Mouse (Mus musculus): Measurements from ENCODE around the gene Dlg2. TPM values are rescaled to one million over a fixed set of nuclear protein-coding genes. Genes with fewer than 3 reads are reported as not detected.

The Dlg2 gene
- polyA plus RNA-seq, 1 experiment from 2014 or later, result 0.87 TPM

- no peaks in the 10 kb centered on the region for H3K36me3 ChIP-seq (ENCODE audit: insufficient read depth, low read length)
- under 1% methylated on average over 33 of the region's 34 CpGs for WGBS
- peak overlapping the region; percentile 66 for H3K4me2 ChIP-seq (ENCODE audit: low read length)
- peak overlapping the region; percentile 27 for H3K4me3 ChIP-seq (replicated peaks; ENCODE audit: low read depth, low read length)
- DNase-seq (ENCODE audit: low spot score) (peak; percentile 67), ATAC-seq (replicated peaks; ENCODE audit: low FRiP score, low read depth) (peak; percentile 40; the same call in 1 of the 2 replicates)
- no peaks in the 10 kb centered on the region for H3K9me3 ChIP-seq (replicated peaks; ENCODE audit: low read length)
- H3K27ac ChIP-seq, result no peak overlapping the region
- no peak; the same call in 1 of the 2 replicates for TF ChIP-seq CTCF (IDR thresholded peaks at IDR 0.05; ENCODE audit: low read depth)
- H3K9ac ChIP-seq (ENCODE audit: low read depth, low read length), result no peak overlapping the region
- no peaks in the 10 kb centered on the region for H3K27me3 ChIP-seq (ENCODE audit: insufficient read depth, low read length)
- no peaks in the 10 kb centered on the region for H3K4me1 ChIP-seq (replicated peaks; ENCODE audit: insufficient read depth, low read length)
Measured at GRCm38 (mm10) chr7:91262031-91262951, 785.8 kb downstream of the Dlg2 start.

- Histone ChIP-seq H3K27ac (no peak overlapping the region), H3K9ac (ENCODE audit: low read depth, low read length) (no peak overlapping the region), H3K4me2 (ENCODE audit: low read length) (peak overlapping the region; percentile 66; the same call in 1 of the 2 replicates), H3K4me1 (replicated peaks; ENCODE audit: insufficient read depth, low read length) (no peaks in the 10 kb centered on the region), H3K36me3 (ENCODE audit: insufficient read depth, low read length) (no peaks in the 10 kb centered on the region), H3K9me3 (replicated peaks; ENCODE audit: low read length) (no peaks in the 10 kb centered on the region), H3K4me3 (replicated peaks; ENCODE audit: low read depth, low read length) (no peak overlapping the region), H3K27me3 (ENCODE audit: insufficient read depth, low read length) (no peaks in the 10 kb centered on the region)
- DNase-seq (ENCODE audit: low spot score), result no peak
- 5% methylated on average over 9 of the region's 9 CpGs for WGBS
- TF ChIP-seq CTCF (IDR thresholded peaks at IDR 0.05; ENCODE audit: low read depth), result no peak
- no peak for ATAC-seq (replicated peaks; ENCODE audit: low FRiP score, low read depth)
Measured at GRCm38 (mm10) chr7:91262998-91263397, 786.5 kb downstream of the Dlg2 start.

- Histone ChIP-seq H3K36me3 (ENCODE audit: insufficient read depth, low read length) (no peaks in the 10 kb centered on the region), H3K27me3 (ENCODE audit: insufficient read depth, low read length) (no peaks in the 10 kb centered on the region), H3K9me3 (replicated peaks; ENCODE audit: low read length) (no peaks in the 10 kb centered on the region), H3K4me1 (replicated peaks; ENCODE audit: insufficient read depth, low read length) (no peaks in the 10 kb centered on the region), H3K9ac (ENCODE audit: low read depth, low read length) (no peak overlapping the region), H3K4me2 (ENCODE audit: low read length) (no peak overlapping the region), H3K27ac (no peak overlapping the region), H3K4me3 (replicated peaks; ENCODE audit: low read depth, low read length) (no peak overlapping the region)
- no peak for ATAC-seq (replicated peaks; ENCODE audit: low FRiP score, low read depth)
- WGBS, result 24% methylated on average over 1 of the region's 1 CpGs
- no peak for TF ChIP-seq CTCF (IDR thresholded peaks at IDR 0.05; ENCODE audit: low read depth)
- peak; percentile 72 for DNase-seq (ENCODE audit: low spot score)
Measured at GRCm38 (mm10) chr7:91267764-91268163, 791.3 kb downstream of the Dlg2 start.

- no peak for ATAC-seq (replicated peaks; ENCODE audit: low FRiP score, low read depth)
- no peak for DNase-seq (ENCODE audit: low spot score)
- Histone ChIP-seq H3K4me1 (replicated peaks; ENCODE audit: insufficient read depth, low read length) (no peaks in the 10 kb centered on the region), H3K27ac (no peak overlapping the region), H3K36me3 (ENCODE audit: insufficient read depth, low read length) (no peaks in the 10 kb centered on the region), H3K4me3 (replicated peaks; ENCODE audit: low read depth, low read length) (no peak overlapping the region), H3K9ac (ENCODE audit: low read depth, low read length) (no peak overlapping the region), H3K27me3 (ENCODE audit: insufficient read depth, low read length) (no peaks in the 10 kb centered on the region), H3K4me2 (ENCODE audit: low read length) (no peak overlapping the region), H3K9me3 (replicated peaks; ENCODE audit: low read length) (no peaks in the 10 kb centered on the region)
- 90% methylated on average over 3 of the region's 3 CpGs for WGBS
- no peak for TF ChIP-seq CTCF (IDR thresholded peaks at IDR 0.05; ENCODE audit: low read depth)
Measured at GRCm38 (mm10) chr7:91284167-91284566, 807.7 kb downstream of the Dlg2 start.

- Histone ChIP-seq H3K9me3 (replicated peaks; ENCODE audit: low read length) (no peaks in the 10 kb centered on the region), H3K4me3 (replicated peaks; ENCODE audit: low read depth, low read length) (no peak overlapping the region), H3K27me3 (ENCODE audit: insufficient read depth, low read length) (no peaks in the 10 kb centered on the region), H3K36me3 (ENCODE audit: insufficient read depth, low read length) (no peaks in the 10 kb centered on the region), H3K4me2 (ENCODE audit: low read length) (no peak overlapping the region), H3K4me1 (replicated peaks; ENCODE audit: insufficient read depth, low read length) (no peaks in the 10 kb centered on the region), H3K9ac (ENCODE audit: low read depth, low read length) (no peak overlapping the region), H3K27ac (no peak overlapping the region)
- DNase-seq (ENCODE audit: low spot score) (no peak), ATAC-seq (replicated peaks; ENCODE audit: low FRiP score, low read depth) (no peak)
- 85% methylated on average over 3 of the region's 3 CpGs for WGBS
- TF ChIP-seq CTCF (IDR thresholded peaks at IDR 0.05; ENCODE audit: low read depth), result no peak
Measured at GRCm38 (mm10) chr7:91288324-91288723, 811.9 kb downstream of the Dlg2 start.

GRCm38 (mm10) chr7:91296127-91296526, 819.7 kb downstream of the Dlg2 start:
- 80% methylated on average over 2 of the region's 2 CpGs for WGBS

More at GRCm38 (mm10) chr7:91296127-91296526, 819.7 kb downstream of the Dlg2 start:
- H3K36me3 ChIP-seq (ENCODE audit: insufficient read depth, low read length), result no peaks in the 10 kb centered on the region
- DNase-seq (ENCODE audit: low spot score) (no peak), ATAC-seq (replicated peaks; ENCODE audit: low FRiP score, low read depth) (no peak)
- no peak overlapping the region for H3K4me2 ChIP-seq (ENCODE audit: low read length)
- no peaks in the 10 kb centered on the region for H3K4me1 ChIP-seq (replicated peaks; ENCODE audit: insufficient read depth, low read length)
- TF ChIP-seq CTCF (IDR thresholded peaks at IDR 0.05; ENCODE audit: low read depth), result no peak
- H3K9ac ChIP-seq (ENCODE audit: low read depth, low read length), result no peak overlapping the region
- no peaks in the 10 kb centered on the region for H3K9me3 ChIP-seq (replicated peaks; ENCODE audit: low read length)
- H3K4me3 ChIP-seq (replicated peaks; ENCODE audit: low read depth, low read length), result no peak overlapping the region
- no peaks in the 10 kb centered on the region for H3K27me3 ChIP-seq (ENCODE audit: insufficient read depth, low read length)
- H3K27ac ChIP-seq, result no peak overlapping the region
